Mouse (Mus musculus): ENCODE results near the gene Borcs5. TPM values are rescaled to one million over a fixed set of nuclear protein-coding genes. Genes with fewer than 3 reads are reported as not detected.

Borcs5 gene
- total RNA-seq (2023), result 10 to 100 TPM; 11.3 to 14.1 TPM

DNA sequence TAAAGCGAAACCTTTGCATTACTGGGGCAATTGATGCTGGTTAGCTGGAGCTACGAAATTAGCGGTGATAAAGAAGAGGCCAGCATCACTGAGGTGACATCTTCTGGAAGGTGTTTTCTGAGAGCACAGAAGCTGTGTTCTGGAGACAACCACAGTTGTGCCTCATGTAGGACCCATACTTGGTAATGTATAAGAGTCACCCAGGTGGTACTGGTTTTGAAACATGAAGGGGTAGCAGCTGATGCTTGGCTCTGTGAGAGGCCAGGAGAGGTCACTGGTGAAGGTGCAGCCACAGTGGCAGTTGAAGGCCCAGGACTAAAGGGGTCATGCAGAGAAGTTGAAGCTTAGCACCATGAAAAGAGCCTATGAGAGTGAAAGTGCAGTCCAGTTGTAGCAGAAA lies at the start of gene Borcs5:
Gene Borcs5, plus strand, starts transcription at position 301 of the 400 bp plus-strand sequence.

DNA sequence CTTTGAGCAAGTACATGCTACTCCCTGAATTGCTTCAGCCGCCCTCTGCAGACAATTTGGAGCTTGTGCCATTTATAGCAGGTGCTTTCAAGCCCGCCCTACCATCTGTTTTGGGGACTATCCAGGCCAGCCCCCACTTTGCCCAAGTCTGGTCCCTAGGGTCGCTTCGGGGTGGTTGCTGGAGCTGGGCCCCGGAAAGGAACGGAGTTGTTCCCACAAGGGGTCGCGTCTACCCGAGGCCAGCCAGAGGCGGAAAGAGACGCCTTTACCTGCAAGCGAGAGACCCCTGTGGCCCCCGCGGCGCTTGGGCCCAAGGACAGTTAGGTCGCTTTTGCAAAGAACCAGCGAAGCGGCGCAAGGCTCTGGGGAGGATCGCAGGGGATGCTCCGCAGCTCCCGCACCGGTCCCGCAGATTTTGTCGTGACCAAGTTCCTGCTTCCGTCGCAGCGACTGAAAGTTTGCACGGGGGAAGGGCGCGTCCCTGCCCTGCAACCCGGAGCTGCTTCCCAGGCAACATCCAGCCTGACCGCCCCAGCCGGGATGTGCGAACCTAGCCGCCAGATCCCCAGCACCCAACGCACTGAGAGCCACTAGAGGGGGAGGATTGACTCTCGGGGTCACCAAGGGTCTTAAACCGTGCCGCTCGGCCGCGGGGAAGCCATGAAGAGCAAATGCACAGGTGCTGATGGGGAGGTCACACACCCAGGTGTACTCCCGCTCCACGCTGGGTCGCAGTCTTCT lies 7.2 kb upstream of the Borcs5 start, which contains the start of gene Mansc1:
Gene Mansc1, minus strand, starts transcription at position 542 of the 741 bp plus-strand sequence.

Other genes with a start within 250 kb of the Borcs5 start
- gene Bcl2l14, start 243.2 kb upstream of the Borcs5 start, total RNA-seq (2023), result under 1 TPM in 1 of 2 experiments, not detected in 1; 0.48 TPM
- gene Lrp6, start 72.5 kb upstream of the Borcs5 start, total RNA-seq (2023), result 10 to 100 TPM; 13.6 to 14.7 TPM
- 1 to 10 TPM in 1 of 2 experiments, under 1 TPM in 1; 0.70 to 1.1 TPM for gene Mansc1, start 7.0 kb upstream of the Borcs5 start, total RNA-seq (2023)
- gene Dusp16, start 153.1 kb downstream of the Borcs5 start, total RNA-seq (2023), result 1 to 10 TPM; 2.3 to 3.1 TPM
- 1 to 10 TPM; 7.6 to 8.5 TPM for gene Crebl2, start 190.6 kb downstream of the Borcs5 start, total RNA-seq (2023)